Mouse (Mus musculus) small intestine, adult 2 months (tissue): ENCODE measurements around the gene Dbf4. TPM values are rescaled to one million over a fixed set of nuclear protein-coding genes. Genes with fewer than 3 reads are reported as not detected.

Experiments
- H3K27ac ChIP-seq: fragments of 200-500 bp; 2 replicates; pipeline ENCODE4 v1.5.1; 2012; ENCODE audit warnings: low read depth, low read length, control low read depth, inconsistent platforms; ENCODE audit not compliant: insufficient read depth
- H3K27me3 ChIP-seq: fragments of 200-500 bp; 2 replicates; pipeline ENCODE4 v1.6.1; 2012; ENCODE audit warnings: mild to moderate bottlenecking, moderate library complexity, low read length, inconsistent platforms; ENCODE audit not compliant: control insufficient read depth, insufficient read depth
- H3K36me3 ChIP-seq: fragments of 200-500 bp; 2 replicates; pipeline ENCODE4 v1.6.1; 2012; ENCODE audit warnings: mild to moderate bottlenecking, low read length, control low read depth, inconsistent platforms; ENCODE audit not compliant: control insufficient read depth, insufficient read depth
- H3K4me1 ChIP-seq: fragments of 200-500 bp; 2 replicates; pipeline ENCODE4 v1.6.1; 2012; ENCODE audit warnings: low read length, inconsistent platforms, mixed read lengths; ENCODE audit not compliant: control insufficient read depth, insufficient read depth, insufficient read length
- H3K4me3 ChIP-seq: fragments of 200-500 bp; 2 replicates; pipeline ENCODE4 v1.5.1; 2012; ENCODE audit warnings: low read depth, mild to moderate bottlenecking, control low read depth, inconsistent platforms, low read length, moderate library complexity
- CTCF ChIP-seq: fragments of 200-500 bp; IDR thresholded peaks from 2 replicates; pipeline ENCODE4 v1.5.1; 2012; ENCODE audit warnings: low read depth, mild to moderate bottlenecking, control low read depth, inconsistent platforms, low read length, moderate library complexity, mixed read lengths; ENCODE audit not compliant: insufficient replicate concordance, insufficient read length; ENCODE audit errors: extremely low read depth
- POLR2A ChIP-seq: fragments of 200-500 bp; IDR thresholded peaks from 2 replicates; pipeline ENCODE4 v1.6.1; 2012; ENCODE audit warnings: low read depth, mild to moderate bottlenecking, control low read depth, inconsistent platforms, low read length, moderate library complexity
- WGBS: fragments of 180-500 bp; shearing (Covaris S2); methylation state at CpG from one replicate; pipeline ENCODE4 v1.1.7; 2018; 5-methylcytosine and 5-hydroxymethylcytosine counted together
- polyA plus RNA-seq: library from polyadenylated mRNA; depleted of rRNA; stranded (reverse); fragments of >200 nt; gene quantifications from 2 replicates; pipeline ENCODE4 v1.2.3, GENCODE M21; 2012; rRNA removed

The Dbf4 gene
- polyA plus RNA-seq, 1 experiment: 3.7 TPM

DNA sequence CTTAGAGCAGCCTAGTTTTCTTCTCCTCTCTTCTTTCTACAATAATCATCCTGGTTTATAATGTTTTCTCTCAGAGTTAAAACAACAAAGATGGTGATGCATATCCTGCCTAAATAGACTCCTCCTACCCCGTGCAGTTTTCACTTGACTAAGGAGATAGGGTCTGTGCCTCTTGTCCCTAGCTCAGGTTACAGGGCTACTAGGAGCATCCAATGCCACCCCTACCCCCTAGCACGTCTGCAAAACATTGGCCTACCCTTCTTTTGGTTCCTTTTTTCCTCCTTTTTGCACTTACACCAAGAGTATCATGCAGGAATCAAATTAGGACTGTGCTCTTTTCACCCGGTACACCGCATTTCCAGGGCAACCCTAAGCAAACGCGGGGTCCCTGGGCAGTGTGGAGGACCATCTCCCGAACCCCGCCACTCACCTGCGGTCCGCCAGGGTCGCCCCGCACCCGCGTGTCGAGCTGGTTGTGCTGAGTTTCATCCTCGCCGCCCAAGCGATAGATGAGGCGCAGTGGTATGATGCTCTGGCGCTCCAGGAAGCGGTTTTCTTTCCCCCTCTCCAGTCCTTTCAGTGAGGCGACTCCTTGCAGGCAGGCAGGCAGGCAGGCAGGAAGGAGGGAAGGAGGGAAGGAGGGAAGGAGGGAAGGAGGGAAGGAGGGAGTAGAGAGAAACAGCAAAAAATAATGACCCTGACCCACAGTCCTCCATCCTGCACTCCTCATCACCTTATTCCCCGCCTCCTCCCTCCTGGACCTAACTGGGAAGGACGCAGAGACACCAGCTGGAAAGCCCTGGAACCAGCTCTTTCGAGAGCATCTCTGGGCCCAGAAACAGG lies 55.5 kb downstream of the Dbf4 start:
- Histone ChIP-seq H3K4me3 (peak overlapping the region; percentile 62), H3K4me1 (no peaks in the 10 kb centered on the region), H3K27ac (no peak overlapping the region), H3K36me3 (no peaks in the 10 kb centered on the region), H3K27me3 (peaks cover 15% of the 10 kb centered on the region)
- TF ChIP-seq CTCF: no peak
- no peak for TF ChIP-seq POLR2A
- 10% methylated on average over 25 of the region's 25 CpGs for WGBS

DNA sequence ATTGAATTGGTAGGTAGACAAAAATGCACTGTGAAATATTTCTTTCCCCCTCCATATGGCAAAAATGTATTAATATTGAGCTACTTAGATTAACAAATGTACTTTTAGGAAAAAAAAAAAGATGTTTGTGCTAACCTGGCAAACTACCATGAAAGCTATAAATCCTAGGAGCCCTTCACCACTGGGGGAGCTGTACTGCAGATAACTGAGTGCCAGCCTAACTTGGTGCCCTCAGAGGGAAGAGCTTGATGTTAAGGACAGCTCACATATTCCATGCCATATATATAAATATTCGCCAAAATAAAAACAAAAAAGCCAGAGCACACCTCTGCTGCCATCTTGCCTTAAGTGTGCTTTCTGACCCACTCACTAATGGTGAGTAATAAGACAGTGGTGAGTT lies 60.2 kb downstream of the Dbf4 start:
- TF ChIP-seq CTCF (no peak), POLR2A (no peak)
- no peak overlapping the region for H3K27ac ChIP-seq
- 45% methylated on average over 1 of the region's 1 CpGs for WGBS
- no peaks in the 10 kb centered on the region for H3K4me1 ChIP-seq
- H3K4me3 ChIP-seq: no peak overlapping the region
- 0 out of 2 replicates have a peak, but pooled peaks cover 5% of the 10 kb centered on the region for H3K27me3 ChIP-seq
- H3K36me3 ChIP-seq: no peaks in the 10 kb centered on the region

DNA sequence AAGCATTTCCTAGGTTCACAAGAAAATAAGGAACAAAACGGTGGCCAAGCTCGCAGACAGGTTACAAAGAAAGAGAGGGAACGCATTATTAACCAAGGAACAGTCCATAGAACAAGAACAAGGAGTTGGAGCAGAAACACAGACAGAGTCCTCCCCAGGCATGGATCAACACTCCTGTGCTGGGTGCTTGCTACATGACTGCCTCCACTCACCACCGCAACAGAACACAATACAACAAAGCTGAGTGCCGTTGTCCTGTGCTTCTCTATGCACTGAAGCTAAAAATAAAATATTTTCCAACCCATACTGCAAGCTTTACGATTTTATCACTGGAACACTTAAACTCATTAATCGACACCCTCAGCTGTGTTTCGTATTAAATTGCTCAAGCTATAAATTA lies 64.8 kb downstream of the Dbf4 start:
- H3K4me3 ChIP-seq: no peak overlapping the region
- TF ChIP-seq POLR2A (no peak), CTCF (no peak)
- WGBS: 67% methylated on average over 8 of the region's 8 CpGs
- no peaks in the 10 kb centered on the region for H3K36me3 ChIP-seq
- H3K27me3 ChIP-seq: no peaks in the 10 kb centered on the region
- no peak overlapping the region for H3K27ac ChIP-seq
- no peaks in the 10 kb centered on the region for H3K4me1 ChIP-seq

DNA sequence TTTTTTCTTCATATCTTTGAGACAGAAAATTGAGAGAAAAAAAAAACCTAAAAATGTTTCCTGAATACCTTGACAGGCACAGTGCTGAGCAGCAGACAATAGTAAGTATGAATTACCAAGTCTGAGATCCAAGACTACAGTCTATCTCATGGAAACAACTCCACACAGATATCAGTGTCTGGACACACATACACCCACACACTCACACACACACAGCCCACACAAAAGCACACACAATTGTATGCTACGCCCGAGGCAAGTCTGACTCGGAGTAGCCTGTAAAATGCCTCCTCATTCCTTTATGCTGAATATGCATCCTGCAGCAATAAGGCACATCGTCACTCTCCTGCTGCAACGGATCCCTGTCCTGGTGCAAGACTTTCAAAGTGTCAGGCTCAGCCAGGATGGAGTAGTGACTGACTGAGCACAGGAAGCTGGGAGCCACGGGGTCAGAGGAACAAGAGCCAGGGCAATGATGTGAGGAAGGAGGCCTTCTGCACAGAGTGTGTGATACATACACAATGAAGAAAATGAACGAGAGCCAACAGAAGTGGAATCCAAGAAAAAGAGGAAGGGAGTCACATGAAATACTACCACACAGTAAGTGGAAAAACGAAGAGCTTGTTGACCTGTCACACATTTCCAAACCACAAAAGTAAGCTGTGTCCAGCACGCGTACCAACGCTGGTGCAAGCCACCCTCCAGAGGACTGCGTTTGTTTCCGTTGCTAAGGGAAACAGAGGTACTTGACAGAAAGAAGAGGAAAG lies 65.4 kb downstream of the Dbf4 start:
- no peaks in the 10 kb centered on the region for H3K4me1 ChIP-seq
- H3K27me3 ChIP-seq: no peaks in the 10 kb centered on the region
- no peak overlapping the region for H3K4me3 ChIP-seq
- H3K36me3 ChIP-seq: no peaks in the 10 kb centered on the region
- H3K27ac ChIP-seq: no peak overlapping the region
- TF ChIP-seq CTCF: no peak
- TF ChIP-seq POLR2A: no peak
- WGBS: 50% methylated on average over 13 of the region's 13 CpGs

DNA sequence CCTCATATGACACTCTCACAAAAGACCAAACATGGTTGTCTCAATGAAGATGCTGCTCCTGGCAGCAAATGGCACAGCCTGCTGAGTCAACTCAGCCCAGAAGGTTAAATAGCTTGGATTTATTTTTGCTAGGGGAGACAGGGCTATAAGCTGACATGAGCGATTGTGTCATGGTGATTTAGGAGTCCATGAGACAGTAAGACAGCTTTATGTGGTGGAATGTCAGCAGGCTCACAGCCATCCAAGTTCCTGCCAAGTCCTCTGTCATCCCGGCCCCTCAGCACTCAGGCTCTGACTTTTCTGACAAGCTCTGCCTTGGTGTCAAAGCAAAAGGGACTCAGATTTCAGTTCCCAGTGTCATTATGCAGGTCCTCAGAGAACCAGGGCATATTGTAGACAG lies 66.2 kb downstream of the Dbf4 start:
- WGBS: 54% methylated on average over 2 of the region's 2 CpGs
- Histone ChIP-seq H3K27me3 (no peaks in the 10 kb centered on the region), H3K4me3 (no peak overlapping the region), H3K4me1 (no peaks in the 10 kb centered on the region), H3K27ac (no peak overlapping the region), H3K36me3 (no peaks in the 10 kb centered on the region)
- TF ChIP-seq POLR2A: no peak
- TF ChIP-seq CTCF: no peak

DNA sequence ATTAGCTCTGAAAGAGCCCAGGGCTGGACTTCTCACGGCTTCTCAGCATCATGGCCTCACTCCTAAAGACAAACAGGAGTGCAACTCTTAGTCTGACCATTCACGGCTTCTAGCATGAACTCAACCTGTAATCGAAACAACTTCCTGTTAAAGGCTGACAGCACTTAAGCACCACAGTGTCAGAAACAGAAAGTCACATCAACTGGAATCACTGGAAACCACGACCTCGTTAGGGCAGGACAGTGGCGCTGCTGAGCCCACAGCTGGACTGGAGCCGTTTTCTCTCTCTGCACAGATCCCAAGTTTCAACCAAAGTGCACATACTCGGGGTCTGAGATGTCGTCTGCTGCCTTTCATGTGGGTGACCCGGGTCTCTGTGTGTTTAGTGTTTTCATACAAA lies 73.0 kb downstream of the Dbf4 start:
- no peak overlapping the region for H3K27ac ChIP-seq
- 62% methylated on average over 10 of the region's 10 CpGs for whole genome bisulfite sequencing
- H3K36me3 ChIP-seq: no peaks in the 10 kb centered on the region

More for the DNA sequence above, 73.0 kb downstream of the Dbf4 start:
- no peak for TF ChIP-seq CTCF
- no peak for TF ChIP-seq POLR2A
- Histone ChIP-seq H3K4me1 (no peaks in the 10 kb centered on the region), H3K4me3 (no peak overlapping the region), H3K27me3 (no peaks in the 10 kb centered on the region)

Other genes starting within 250 kb of the Dbf4 start
- gene Adam22, start 54.6 kb downstream of the Dbf4 start, polyA plus RNA-seq: 0.22 and 0.63 TPM in 2 replicates
- 0.37 and 0.39 TPM in 2 replicates for gene Slc25a40, start 134 bp upstream of the Dbf4 start, polyA plus RNA-seq
- 0.69 and 3.0 TPM in 2 replicates for gene Rundc3b, start 200.2 kb upstream of the Dbf4 start, polyA plus RNA-seq
- gene Abcb1a, start 237.4 kb upstream of the Dbf4 start, polyA plus RNA-seq: 9.2 and 28.5 TPM in 2 replicates